ENCODE assay signal across 13 mouse cellular contexts in the genomic region with DNA sequence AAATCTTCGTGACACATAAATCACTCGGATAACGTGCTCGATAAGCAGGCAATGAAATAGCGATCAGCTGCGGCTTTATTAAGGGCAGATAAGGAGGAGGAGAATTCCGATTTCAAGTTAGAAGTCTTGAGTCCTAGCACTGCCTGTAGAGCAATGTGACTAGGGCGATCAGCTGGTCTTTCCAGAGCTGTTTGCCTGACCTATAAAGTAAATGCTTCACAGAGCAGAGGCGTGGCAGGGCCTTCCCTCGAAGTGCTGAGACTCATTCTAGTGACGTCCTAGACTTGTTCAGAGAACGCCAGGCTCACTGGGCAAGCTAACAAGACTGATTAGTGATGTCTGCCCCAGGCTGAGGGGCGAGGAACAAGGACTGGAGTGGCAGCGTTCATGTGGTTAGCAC.
"Had no signal": no experiment of that assay in that cellular context is flagged by ENCODE, and none has a peak within 500 bp of the region (broad histone marks: within the 10 kb centered on the region; RNA-seq: fewer than 3 reads in every experiment).

No protein-coding gene starts in this region.

- H3K4me2 ChIP-seq: liver, embryonic 11.5 days; liver, embryonic 15.5 days; midbrain, embryonic 13.5 days had no signal

- H3K4me3 ChIP-seq: liver, embryonic 15.5 days; midbrain, embryonic 13.5 days had no signal

- DNase-seq: kidney, adult 11 months; kidney, adult 9 months; kidney, postnatal 36 days; layer of hippocampus, adult 9-11 months; left cerebral cortex, postnatal 4 days; lung, adult 2 months; lung, postnatal 14 days; right cerebral cortex, postnatal 14 days; thymus, postnatal 4 days had no signal

- ATAC-seq: midbrain, embryonic 13.5 days had no signal

- H3K9me3 ChIP-seq: liver, embryonic 15.5 days; midbrain, embryonic 13.5 days had no signal

- H3K27ac ChIP-seq: kidney, postnatal 0 days; liver, embryonic 15.5 days; midbrain, embryonic 13.5 days had no signal

- H3K4me1 ChIP-seq: liver, embryonic 15.5 days; midbrain, embryonic 13.5 days had no signal

- H3K27me3 ChIP-seq: liver, embryonic 15.5 days; midbrain, embryonic 13.5 days had no signal

- H3K9ac ChIP-seq: liver, embryonic 15.5 days; midbrain, embryonic 13.5 days had no signal
